Mouse (Mus musculus): ENCODE measurements around the gene Tpm1. TPM values are rescaled to one million over a fixed set of nuclear protein-coding genes. Genes with fewer than 3 reads are reported as not detected.

The Tpm1 gene
- polyA plus RNA-seq, 1 experiment, result 282 TPM

DNA sequence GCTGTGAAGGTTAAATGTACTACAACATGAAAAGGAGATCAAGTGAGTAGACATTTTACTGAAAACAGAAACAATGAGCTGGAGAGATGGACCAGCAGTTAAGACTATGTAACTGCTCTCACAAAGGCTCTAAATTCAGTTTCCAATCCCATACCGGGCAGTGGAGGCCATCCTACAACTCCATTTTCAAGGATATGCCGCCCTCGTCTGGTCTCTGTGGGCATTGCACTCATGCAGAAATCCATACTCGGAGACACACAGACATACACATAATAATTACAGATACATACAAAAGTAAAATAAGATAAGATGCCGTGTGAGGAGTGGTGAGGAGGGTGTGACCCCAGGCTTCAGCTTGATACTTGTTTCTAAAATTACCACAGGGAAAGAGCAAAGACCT, 68.7 kb downstream of the Tpm1 start:
- TF ChIP-seq POLR2A (IDR thresholded peaks at IDR 0.05; ENCODE audit: borderline replicate concordance, control insufficient read depth, low read depth, low read length) (no peak), CTCF (IDR thresholded peaks at IDR 0.05; ENCODE audit: control insufficient read depth, insufficient read depth, low read length) (peak; percentile 81)
- peaks cover 2% of the 10 kb centered on the region for H3K4me1 ChIP-seq (ENCODE audit: control insufficient read depth, insufficient read depth, low read length)
- no peak overlapping the region for H3K27ac ChIP-seq (ENCODE audit: control insufficient read depth, insufficient read depth, low read depth, low read length, poor library complexity)
- WGBS, result 4% methylated on average over 5 of the region's 5 CpGs
- H3K4me3 ChIP-seq (replicated peaks; ENCODE audit: control insufficient read depth, low read depth, low read length), result no peak overlapping the region

DNA sequence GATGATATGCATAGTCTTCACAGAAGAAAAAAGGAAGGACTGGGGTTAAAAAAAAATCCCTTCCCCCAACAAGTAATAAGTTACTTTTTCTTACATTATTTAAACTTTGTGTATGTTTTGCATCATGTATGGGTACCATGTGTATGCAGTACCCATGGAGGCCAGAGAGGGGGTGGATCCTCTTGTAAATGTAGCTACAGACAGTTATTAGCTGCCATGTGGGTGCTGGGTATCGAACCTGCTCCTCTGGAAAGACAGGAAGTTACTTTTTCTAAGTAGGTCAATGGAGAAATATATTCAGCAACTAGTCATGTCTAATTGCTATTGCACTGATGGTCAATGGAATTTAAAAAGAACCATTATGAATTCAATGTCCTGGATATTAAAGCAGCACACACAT, 70.7 kb downstream of the Tpm1 start:
- H3K4me1 ChIP-seq (ENCODE audit: control insufficient read depth, insufficient read depth, low read length), result no peaks in the 10 kb centered on the region
- no peak overlapping the region for H3K27ac ChIP-seq (ENCODE audit: control insufficient read depth, insufficient read depth, low read depth, low read length, poor library complexity)
- no peak overlapping the region for H3K4me3 ChIP-seq (replicated peaks; ENCODE audit: control insufficient read depth, low read depth, low read length)
- WGBS, result 43% methylated on average over 1 of the region's 1 CpGs
- TF ChIP-seq CTCF (IDR thresholded peaks at IDR 0.05; ENCODE audit: control insufficient read depth, insufficient read depth, low read length) (no peak), POLR2A (IDR thresholded peaks at IDR 0.05; ENCODE audit: borderline replicate concordance, control insufficient read depth, low read depth, low read length) (no peak)

DNA sequence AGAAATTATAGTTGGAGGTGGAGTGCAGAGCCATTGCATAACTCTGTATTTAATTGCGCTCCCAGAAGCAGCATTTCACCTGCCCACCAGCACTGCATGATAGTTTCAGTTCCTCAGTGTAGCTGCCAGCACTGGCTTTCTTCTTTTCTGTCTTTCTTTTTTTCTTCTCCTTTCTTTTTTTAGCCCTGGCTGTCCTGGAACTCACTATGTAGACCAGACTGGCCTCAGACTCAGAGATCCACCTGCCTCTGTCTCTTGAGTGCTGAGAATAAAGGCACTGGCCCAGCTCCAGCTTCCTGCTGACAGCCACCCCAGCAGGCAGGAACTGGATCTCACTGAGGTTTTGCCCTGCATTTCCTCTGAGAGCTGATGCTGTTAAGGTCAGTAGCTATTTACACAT, 71.2 kb downstream of the Tpm1 start:
- no peak overlapping the region for H3K4me3 ChIP-seq (replicated peaks; ENCODE audit: control insufficient read depth, low read depth, low read length)
- no peak for TF ChIP-seq POLR2A (IDR thresholded peaks at IDR 0.05; ENCODE audit: borderline replicate concordance, control insufficient read depth, low read depth, low read length)
- no peak for TF ChIP-seq CTCF (IDR thresholded peaks at IDR 0.05; ENCODE audit: control insufficient read depth, insufficient read depth, low read length)
- H3K4me1 ChIP-seq (ENCODE audit: control insufficient read depth, insufficient read depth, low read length), result no peaks in the 10 kb centered on the region
- 21% methylated on average over 1 of the region's 1 CpGs for WGBS
- peak overlapping the region; percentile 52; the same call in 1 of the 2 replicates for H3K27ac ChIP-seq (ENCODE audit: control insufficient read depth, insufficient read depth, low read depth, low read length, poor library complexity)

DNA sequence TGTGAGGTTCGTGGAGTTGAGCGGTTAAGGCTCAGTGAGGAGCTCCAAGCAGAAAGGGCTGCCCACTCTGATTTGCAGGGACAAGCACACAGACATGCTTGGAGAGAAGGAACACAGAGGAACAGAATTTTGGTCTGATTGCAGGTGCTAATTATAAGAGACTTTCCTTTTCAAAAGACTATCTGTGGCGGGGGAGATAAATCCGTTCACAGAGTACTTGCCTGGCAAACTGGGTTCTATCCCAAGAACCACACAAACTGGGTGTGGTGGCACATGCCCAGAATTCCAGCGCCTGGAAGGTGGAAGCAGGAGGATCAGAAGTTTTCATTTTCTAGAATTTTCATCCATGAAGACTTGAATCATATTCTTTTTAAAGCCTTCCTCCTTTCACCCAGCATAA, 72.1 kb downstream of the Tpm1 start:
- 74% methylated on average over 5 of the region's 5 CpGs for WGBS

DNA sequence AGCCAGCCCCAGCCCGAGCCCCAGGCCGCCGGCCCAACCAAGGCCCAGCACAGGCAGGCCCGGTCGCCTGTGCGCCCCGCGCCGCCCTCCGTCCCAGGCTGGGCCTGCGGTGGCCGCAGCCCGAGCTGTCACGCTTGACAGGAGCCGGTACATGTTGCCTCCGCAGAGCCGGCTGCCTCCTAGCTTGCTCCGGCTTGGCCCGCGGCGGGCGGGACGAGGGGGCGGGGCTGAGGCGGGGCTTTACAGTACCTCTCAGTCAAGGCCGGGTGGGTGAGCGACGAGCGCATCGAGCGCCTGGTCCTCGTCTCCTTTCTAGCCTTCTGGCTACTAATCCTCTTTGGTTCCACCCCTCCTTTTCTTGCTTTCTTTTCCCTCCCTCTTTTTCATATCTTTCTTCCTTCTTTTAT, 74.0 kb downstream of the Tpm1 start, which contains the start of gene Lactb:
Gene Lactb, minus strand, starts transcription at position 246 of the 407 bp plus-strand sequence.
- WGBS, result under 1% methylated on average over 32 of the region's 32 CpGs
- Histone ChIP-seq H3K4me1 (ENCODE audit: control insufficient read depth, insufficient read depth, low read length) (no peaks in the 10 kb centered on the region), H3K4me3 (replicated peaks; ENCODE audit: control insufficient read depth, low read depth, low read length) (peak within 1 kb of the TSS; percentile 87), H3K27ac (ENCODE audit: control insufficient read depth, insufficient read depth, low read depth, low read length, poor library complexity) (peak within 1 kb of the TSS; percentile 99)
- no peak for TF ChIP-seq CTCF (IDR thresholded peaks at IDR 0.05; ENCODE audit: control insufficient read depth, insufficient read depth, low read length)
- TF ChIP-seq POLR2A (IDR thresholded peaks at IDR 0.05; ENCODE audit: borderline replicate concordance, control insufficient read depth, low read depth, low read length), result peak; percentile 72; the same call in 1 of the 2 replicates

More for the DNA sequence above, 72.1 kb downstream of the Tpm1 start:
- no peak for TF ChIP-seq POLR2A (IDR thresholded peaks at IDR 0.05; ENCODE audit: borderline replicate concordance, control insufficient read depth, low read depth, low read length)
- TF ChIP-seq CTCF (IDR thresholded peaks at IDR 0.05; ENCODE audit: control insufficient read depth, insufficient read depth, low read length), result no peak
- H3K27ac ChIP-seq (ENCODE audit: control insufficient read depth, insufficient read depth, low read depth, low read length, poor library complexity), result no peak overlapping the region
- H3K4me1 ChIP-seq (ENCODE audit: control insufficient read depth, insufficient read depth, low read length), result no peaks in the 10 kb centered on the region
- no peak overlapping the region for H3K4me3 ChIP-seq (replicated peaks; ENCODE audit: control insufficient read depth, low read depth, low read length)

DNA sequence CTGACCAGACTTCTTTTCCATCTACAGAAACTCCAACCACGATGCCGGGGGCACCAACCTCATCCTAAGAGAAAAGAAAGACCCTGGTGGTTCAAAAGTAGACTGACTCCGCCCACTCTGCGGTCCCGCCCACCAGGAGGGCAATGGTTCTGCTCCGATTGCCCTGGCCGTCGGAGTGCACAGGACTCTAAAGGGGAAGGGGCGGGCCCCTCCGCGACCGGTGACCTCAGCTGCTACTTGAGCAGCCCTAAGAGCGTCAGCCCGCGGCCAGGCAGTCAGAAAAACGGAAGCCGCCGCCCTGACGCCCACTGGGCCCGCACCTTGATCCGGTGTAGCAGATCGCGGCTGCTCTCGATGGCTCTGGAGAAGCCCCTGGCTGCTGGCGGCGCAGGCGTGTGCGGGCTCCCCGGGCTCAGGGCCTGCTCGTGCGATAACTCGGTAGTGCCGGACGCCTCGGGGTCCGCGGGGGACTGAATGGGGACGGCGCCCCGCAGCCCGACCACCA, 74.4 kb downstream of the Tpm1 start:
- no peak for TF ChIP-seq CTCF (IDR thresholded peaks at IDR 0.05; ENCODE audit: control insufficient read depth, insufficient read depth, low read length)
- TF ChIP-seq POLR2A (IDR thresholded peaks at IDR 0.05; ENCODE audit: borderline replicate concordance, control insufficient read depth, low read depth, low read length), result peak; percentile 69; the same call in 1 of the 2 replicates
- H3K4me3 ChIP-seq (replicated peaks; ENCODE audit: control insufficient read depth, low read depth, low read length), result peak overlapping the region; percentile 87
- no peaks in the 10 kb centered on the region for H3K4me1 ChIP-seq (ENCODE audit: control insufficient read depth, insufficient read depth, low read length)
- under 1% methylated on average over 41 of the region's 41 CpGs for WGBS
- peak overlapping the region; percentile 99 for H3K27ac ChIP-seq (ENCODE audit: control insufficient read depth, insufficient read depth, low read depth, low read length, poor library complexity)

Other genes starting within 250 kb of the Tpm1 start
- gene Aph1c, start 214.7 kb downstream of the Tpm1 start, polyA plus RNA-seq (2011; ENCODE audit: insufficient read depth, insufficient read length, low replicate concordance, missing spikeins), result 1.7 and 5.8 TPM in 2 replicates
- 22.5 and 25.3 TPM in 2 replicates for gene Rab8b, start 129.7 kb downstream of the Tpm1 start, polyA plus RNA-seq (2011; ENCODE audit: insufficient read depth, insufficient read length, low replicate concordance, missing spikeins)
- gene Rps27l, start 103.3 kb downstream of the Tpm1 start, polyA plus RNA-seq (2011; ENCODE audit: insufficient read depth, insufficient read length, low replicate concordance, missing spikeins), result 99.8 and 183 TPM in 2 replicates
- 8.1 and 8.6 TPM in 2 replicates for gene Lactb, start 73.9 kb downstream of the Tpm1 start, polyA plus RNA-seq (2011; ENCODE audit: insufficient read depth, insufficient read length, low replicate concordance, missing spikeins)

Measured in bone marrow, adult 2 months (tissue).